Mouse (Mus musculus) adrenal gland, postnatal 25 days (tissue): ENCODE measurements around the gene Gm10134. TPM values are rescaled to one million over a fixed set of nuclear protein-coding genes. Genes with fewer than 3 reads are reported as not detected.

ENCODE experiments used
- DNase-seq: peaks from one replicate; pipeline ENCODE4 v3.0.0; 2021; ENCODE audit warnings: mixed read lengths
- total RNA-seq: library from RNA; stranded (reverse); gene quantifications from 2 replicates; pipeline ENCODE4 v1.2.3, GENCODE M21; 2021

Gene Gm10134
- total RNA-seq, 1 experiment from 2014 or later = 3.4 TPM

DNA sequence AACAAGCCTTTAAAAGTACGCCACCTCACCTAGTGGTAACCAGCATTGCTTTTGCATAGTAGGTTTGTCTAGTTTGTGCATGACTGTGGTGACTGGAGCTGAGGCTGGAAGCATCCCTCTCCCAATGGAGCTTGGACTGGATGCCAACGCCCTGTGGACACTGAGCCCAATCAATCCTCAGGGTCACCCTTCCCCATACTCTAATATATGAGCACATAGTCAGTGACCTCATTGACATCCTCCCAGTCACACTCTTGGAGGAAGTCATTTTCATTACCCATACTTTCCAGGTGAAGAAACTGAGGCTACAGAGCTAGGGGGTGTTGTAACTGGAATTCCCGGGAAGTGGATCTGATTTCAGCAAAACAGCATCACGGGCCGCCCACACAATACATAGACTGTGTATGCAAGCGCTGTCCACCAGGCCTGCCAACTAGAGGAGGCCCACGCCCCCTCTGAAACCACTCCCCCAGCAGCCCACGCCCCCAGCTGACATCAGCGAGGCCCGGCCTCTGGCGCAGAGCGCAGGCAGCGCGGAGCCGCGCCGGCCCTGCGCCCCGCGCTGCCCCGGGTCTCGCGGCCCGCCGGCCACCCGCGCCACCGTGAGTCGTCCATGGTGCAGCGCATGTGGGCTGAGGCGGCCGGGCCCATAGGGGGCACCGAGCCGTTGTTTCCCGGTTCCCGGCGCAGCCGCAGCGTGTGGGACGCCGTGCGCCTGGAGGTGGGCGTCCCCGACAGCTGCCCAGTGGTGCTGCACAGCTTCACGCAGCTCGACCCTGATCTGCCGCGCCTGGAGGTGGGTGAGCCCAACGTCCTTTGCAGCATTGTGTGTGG is 27.3 kb downstream of the Gm10134 start:
- peak; percentile 90 for DNase-seq

DNA sequence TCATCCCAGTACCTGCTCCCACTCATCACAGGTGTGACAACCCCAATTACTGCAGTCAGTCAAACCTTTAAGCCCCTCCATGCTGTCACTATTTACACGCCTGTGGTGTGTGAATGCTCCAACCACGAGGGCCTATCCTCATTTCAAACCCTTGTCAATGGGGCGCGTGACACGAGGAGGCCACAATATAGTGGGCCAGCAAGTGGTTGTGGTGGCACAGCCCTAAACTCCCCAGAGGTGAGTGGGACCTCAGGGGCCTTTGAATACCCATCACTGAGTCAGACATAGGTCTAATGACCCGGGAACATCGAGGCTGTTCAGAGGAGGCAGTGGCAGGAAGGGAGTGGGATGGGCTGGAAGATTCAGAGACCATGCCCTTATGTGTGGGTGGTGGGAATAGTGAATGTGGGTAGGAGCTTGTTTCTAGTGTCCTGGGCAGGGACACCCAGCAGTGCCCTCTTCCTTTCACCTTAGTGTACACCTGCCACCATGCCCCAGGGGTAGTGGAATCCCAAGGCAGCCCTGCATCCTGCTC is 28.1 kb downstream of the Gm10134 start:
- DNase-seq = no peak

DNA sequence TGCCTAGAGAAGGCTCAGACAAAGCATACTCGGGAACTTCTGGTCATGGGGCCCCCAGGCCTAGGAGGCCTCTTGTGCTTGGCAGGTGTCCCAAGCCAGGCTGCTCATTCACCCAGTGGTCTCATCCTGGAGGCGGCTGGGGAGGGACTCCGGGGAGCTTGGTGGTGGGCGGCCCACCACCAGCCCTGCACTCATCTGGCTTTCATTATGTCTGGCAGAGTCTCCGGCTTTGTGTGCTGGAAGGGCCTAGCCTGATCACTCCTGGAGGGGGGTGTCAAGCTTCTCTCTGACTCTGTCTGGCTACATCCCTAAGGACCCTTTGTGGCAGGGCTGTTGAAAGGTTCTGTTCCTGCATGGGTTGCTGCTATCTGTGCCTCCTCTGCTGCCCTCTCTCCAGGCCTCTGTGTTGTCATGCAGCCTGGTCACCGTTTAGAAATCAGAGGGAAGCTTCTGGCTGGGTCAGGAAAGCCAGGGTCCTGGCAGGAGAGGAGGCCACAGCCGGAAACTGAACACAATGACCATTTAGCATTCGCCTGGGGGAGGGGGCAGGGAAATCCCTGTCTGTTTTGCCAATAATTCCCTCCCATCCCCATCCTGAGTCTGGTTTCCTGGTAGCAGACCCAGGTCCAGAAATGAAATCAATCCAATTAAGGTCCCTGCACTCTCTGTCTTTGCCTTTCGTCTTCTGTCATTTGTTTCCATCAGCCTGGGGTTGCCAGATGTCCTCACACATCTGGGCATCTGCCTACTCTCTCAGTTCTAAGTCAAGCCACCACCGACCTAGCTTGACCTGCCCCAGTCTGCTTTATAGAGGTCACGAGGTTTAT is 28.8 kb downstream of the Gm10134 start:
- no peak for DNase-seq

GRCm38 (mm10) chr2:28535263-28535540 is 29.3 kb downstream of the Gm10134 start:
- DNase-seq = no peak

DNA sequence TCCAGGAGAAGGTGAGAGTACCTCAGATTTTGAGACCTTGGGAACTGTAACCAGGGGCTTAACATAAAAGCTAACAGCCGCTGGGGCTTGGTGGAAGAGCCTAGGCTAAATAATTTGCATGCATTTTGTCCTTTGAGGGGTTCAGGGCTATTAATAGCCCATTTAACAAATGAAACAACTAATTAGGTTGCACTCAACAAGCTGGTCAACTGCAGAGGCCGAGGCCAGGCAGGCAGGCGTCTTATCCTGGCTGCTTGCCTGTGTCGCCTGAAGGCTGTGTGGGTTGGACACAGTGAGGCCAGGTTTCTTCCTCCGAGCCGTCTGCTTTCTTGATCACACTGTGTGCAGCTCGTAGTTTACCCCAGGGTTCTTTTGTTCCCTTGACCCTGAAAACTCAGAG is 29.8 kb downstream of the Gm10134 start:
- peak; percentile 47 for DNase-seq

DNA sequence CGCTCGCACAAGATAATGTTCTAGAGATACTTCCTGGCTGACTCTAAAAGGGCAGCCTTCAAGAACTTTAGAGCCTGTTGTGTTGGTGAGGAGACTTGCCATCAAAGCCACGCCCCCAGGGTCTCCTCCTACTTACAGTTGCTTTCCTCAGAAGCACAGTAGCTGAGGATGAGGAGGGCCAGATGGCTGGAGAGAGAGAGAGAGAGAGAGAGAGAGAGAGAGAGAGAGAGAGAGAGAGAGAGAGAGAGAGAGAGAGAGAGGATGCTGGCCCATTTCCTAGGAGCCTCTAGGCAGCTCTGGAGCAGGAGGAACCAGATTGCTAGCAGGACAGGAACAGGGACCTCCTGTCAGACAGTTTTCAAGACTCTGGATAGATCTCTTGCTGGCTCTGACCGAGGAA is 30.3 kb downstream of the Gm10134 start:
- DNase-seq = no peak

- DNase-seq = no peak
These were observed 31.1 kb downstream of the Gm10134 start for GRCm38 (mm10) chr2:28536766-28537633.

- no peak for DNase-seq
These were observed 31.7 kb downstream of the Gm10134 start for GRCm38 (mm10) chr2:28537634-28537920.

GRCm38 (mm10) chr2:28537995-28538816 is 32.3 kb downstream of the Gm10134 start:
- DNase-seq = no peak

DNA sequence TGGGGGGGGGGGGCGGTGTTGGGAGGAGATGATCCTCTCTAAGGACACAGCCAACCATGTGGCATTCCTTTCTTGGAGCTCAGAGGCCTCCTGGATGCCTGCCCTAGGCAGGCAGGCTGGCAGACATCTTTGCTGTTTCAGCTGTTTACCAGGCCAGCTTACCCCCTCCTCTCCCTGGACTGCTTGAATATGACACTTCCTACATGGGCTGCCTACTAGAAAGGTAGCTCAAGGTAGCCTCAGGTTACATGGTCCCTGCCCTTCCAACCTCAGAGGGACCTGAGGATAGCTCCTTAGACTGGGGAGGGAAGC is 32.9 kb downstream of the Gm10134 start:
- no peak for DNase-seq

- DNase-seq = peak; percentile 52
These were observed 33.3 kb downstream of the Gm10134 start for GRCm38 (mm10) chr2:28539206-28539605.

GRCm38 (mm10) chr2:28539949-28540348 is 34.1 kb downstream of the Gm10134 start:
- no peak for DNase-seq

GRCm38 (mm10) chr2:28540587-28541227 is 34.8 kb downstream of the Gm10134 start:
- DNase-seq = no peak

- DNase-seq = peak; percentile 62
These were observed 38.0 kb downstream of the Gm10134 start for GRCm38 (mm10) chr2:28543894-28544293.

GRCm38 (mm10) chr2:28545976-28546375 is 40.1 kb downstream of the Gm10134 start:
- DNase-seq = no peak

DNA sequence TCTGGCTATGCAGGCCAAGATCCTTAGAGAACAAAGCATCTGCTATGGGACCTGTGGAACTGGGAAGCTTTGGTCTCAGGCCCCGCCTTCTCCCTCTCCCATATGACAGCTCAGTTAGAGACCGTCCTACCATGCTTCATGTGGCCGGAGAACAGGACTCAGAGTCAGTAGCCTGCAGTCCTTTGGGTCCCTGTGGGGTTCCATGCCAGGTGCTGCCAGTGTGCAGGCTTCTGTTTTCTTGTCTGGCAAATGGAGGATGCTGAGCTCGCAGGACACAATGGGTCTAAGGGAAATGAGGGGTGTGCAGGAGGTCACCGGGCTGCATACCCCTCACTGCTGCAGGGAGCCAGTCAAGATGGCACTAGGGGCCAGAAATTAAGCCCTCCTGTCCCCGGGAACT is 40.7 kb downstream of the Gm10134 start:
- DNase-seq = no peak

GRCm38 (mm10) chr2:28547237-28548172 is 41.6 kb downstream of the Gm10134 start:
- DNase-seq = peak; percentile 87

DNA sequence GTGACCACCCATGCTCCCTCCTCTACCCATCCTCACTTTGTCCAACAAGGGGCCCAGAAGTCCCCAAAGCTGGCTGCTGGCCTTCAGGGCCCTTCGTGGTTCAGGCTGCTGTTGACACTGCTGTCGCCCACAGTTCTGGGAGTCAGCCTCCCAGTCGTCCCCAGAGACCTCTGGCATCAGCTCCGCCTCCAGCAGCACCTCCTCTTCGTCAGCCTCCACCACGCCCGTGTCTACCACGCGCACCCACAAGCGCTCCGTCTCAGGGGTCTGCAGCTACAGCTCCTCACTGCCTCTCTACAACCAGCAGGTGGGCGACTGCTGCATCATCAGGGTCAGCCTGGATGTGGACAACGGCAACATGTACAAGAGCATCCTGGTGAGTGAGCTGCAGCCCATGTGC is 43.3 kb downstream of the Gm10134 start:
- DNase-seq = no peak

- no peak for DNase-seq
These were observed 46.4 kb downstream of the Gm10134 start for GRCm38 (mm10) chr2:28552301-28552700.
